17 mouse cellular contexts compared by ENCODE assay signal in the genomic region with DNA sequence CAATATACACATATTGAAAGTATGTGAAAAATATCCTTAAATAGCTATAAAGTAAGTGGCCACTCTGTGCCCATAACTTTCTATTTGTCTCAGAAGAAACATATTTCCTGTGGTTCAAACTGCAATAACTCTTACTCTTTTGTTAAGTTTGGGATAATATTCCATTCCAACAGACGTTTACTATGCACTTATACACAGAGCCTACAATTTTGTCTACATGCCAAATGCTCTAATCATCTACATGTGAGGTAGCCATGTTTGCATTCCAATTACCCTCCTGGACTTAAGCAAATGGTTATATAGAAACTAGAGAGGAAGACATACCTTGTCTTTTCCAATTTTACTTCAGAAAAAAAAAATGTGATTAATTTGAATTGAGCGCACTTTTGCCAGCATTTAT.
"Had no signal": no experiment of that assay in that cellular context is flagged by ENCODE, and none has a peak within 500 bp of the region (broad histone marks: within the 10 kb centered on the region; RNA-seq: fewer than 3 reads in every experiment).

No protein-coding gene starts in this region.

- H3K36me3 ChIP-seq: midbrain, embryonic 13.5 days; midbrain, embryonic 15.5 days; neural tube, embryonic 12.5 days; stomach, embryonic 15.5 days had no signal

- H3K4me2 ChIP-seq: lung, embryonic 14.5 days; midbrain, embryonic 11.5 days; midbrain, embryonic 13.5 days; midbrain, embryonic 15.5 days; neural tube, embryonic 12.5 days; stomach, embryonic 15.5 days had no signal

- DNase-seq: liver, postnatal 0 days; lung, embryonic 14.5 days; lung, postnatal 14 days; lung, postnatal 36 days; right cerebral cortex, postnatal 14 days; thymus, adult 2 months; thymus, postnatal 25 days; thymus, postnatal 4 days had no signal

- H3K4me3 ChIP-seq: megakaryocyte, embryonic 14.5 days; midbrain, embryonic 13.5 days; midbrain, embryonic 15.5 days; neural tube, embryonic 12.5 days; stomach, embryonic 15.5 days had no signal

- H3K9me3 ChIP-seq: midbrain, embryonic 13.5 days; midbrain, embryonic 15.5 days; neural tube, embryonic 12.5 days; stomach, embryonic 15.5 days had no signal

- ATAC-seq: liver, postnatal 0 days; lung, postnatal 0 days; midbrain, embryonic 13.5 days; midbrain, embryonic 15.5 days had no signal

- H3K27ac ChIP-seq: macrophage; midbrain, embryonic 13.5 days; midbrain, embryonic 15.5 days; neural tube, embryonic 12.5 days; stomach, embryonic 15.5 days; stomach, postnatal 0 days had no signal

- H3K4me1 ChIP-seq: megakaryocyte, embryonic 14.5 days; midbrain, embryonic 15.5 days; neural tube, embryonic 12.5 days; stomach, embryonic 15.5 days had no signal

- H3K9ac ChIP-seq: liver, postnatal 0 days; lung, embryonic 14.5 days; midbrain, embryonic 13.5 days; midbrain, embryonic 15.5 days; neural tube, embryonic 12.5 days; stomach, embryonic 15.5 days had no signal

- H3K27me3 ChIP-seq: megakaryocyte, embryonic 14.5 days; midbrain, embryonic 13.5 days; midbrain, embryonic 15.5 days; neural tube, embryonic 12.5 days; stomach, embryonic 15.5 days had no signal
